Mouse (Mus musculus) hindbrain, embryonic 15.5 days (tissue): ENCODE data around the gene Gm13057. TPM values are rescaled to one million over a fixed set of nuclear protein-coding genes. Genes with fewer than 3 reads are reported as not detected.
"Not testable (repeated sequence)": the region's sequence is repeated elsewhere in the genome, so short reads cannot be mapped to it uniquely, and the experiment has no call there.

Experiments
- ATAC-seq: fragments of 200-750 bp; cut with Nextera tagmentation; 2 replicates; pipeline ENCODE4 v1.8.0; 2017; ENCODE audit warnings: low read depth, moderate number of reproducible peaks, moderate TSS enrichment; ENCODE audit not compliant: low FRiP score
- H3K27ac ChIP-seq: fragments of 300-500 bp; sonication (generic); replicated peaks from 2 replicates; pipeline ENCODE4 v1.5.1; 2015; ENCODE audit warnings: mild to moderate bottlenecking, inconsistent platforms
- H3K27me3 ChIP-seq: fragments of 300-500 bp; sonication (generic); 2 replicates; pipeline ENCODE4 v1.6.1; 2015; ENCODE audit warnings: control low read depth, inconsistent platforms
- H3K36me3 ChIP-seq: fragments of 300-500 bp; sonication (generic); 2 replicates; pipeline ENCODE4 v1.6.1; 2015; ENCODE audit warnings: control low read depth, inconsistent platforms
- H3K4me1 ChIP-seq: fragments of 300-500 bp; sonication (generic); replicated peaks from 2 replicates; pipeline ENCODE4 v1.6.1; 2015; ENCODE audit warnings: control low read depth, inconsistent platforms
- H3K4me2 ChIP-seq: fragments of 300-500 bp; sonication (generic); 2 replicates; pipeline ENCODE4 v1.6.1; 2015; ENCODE audit warnings: moderate library complexity, mild to moderate bottlenecking, inconsistent platforms
- H3K4me3 ChIP-seq: fragments of 300-500 bp; sonication (generic); 2 replicates; pipeline ENCODE4 v1.5.1; 2015; ENCODE audit warnings: mild to moderate bottlenecking, inconsistent platforms
- H3K9ac ChIP-seq: fragments of 300-500 bp; sonication (generic); 2 replicates; pipeline ENCODE4 v1.6.1; 2015; ENCODE audit warnings: inconsistent platforms
- H3K9me3 ChIP-seq: fragments of 300-500 bp; sonication (generic); 2 replicates; pipeline ENCODE4 v1.6.1; 2016; ENCODE audit warnings: control low read depth, inconsistent platforms
- WGBS: fragments of 180-500 bp; shearing (Covaris S2); methylation state at CpG from one replicate; pipeline ENCODE4 v1.1.7; 2015; 5-methylcytosine and 5-hydroxymethylcytosine counted together
- polyA plus RNA-seq: library from polyadenylated mRNA; unstranded; fragments of >200 nt; fragmentation: Nextera tagmentation; extraction: Ambion mirVana; gene quantifications from 2 replicates; pipeline ENCODE4 v1.2.1, GENCODE M21; 2015

The Gm13057 gene
- not detected in 2 replicates for polyA plus RNA-seq

- not testable (repeated sequence) for H3K4me2 ChIP-seq, ATAC-seq, H3K27me3 ChIP-seq, H3K9ac ChIP-seq, H3K4me1 ChIP-seq, H3K36me3 ChIP-seq, H3K9me3 ChIP-seq, H3K27ac ChIP-seq, H3K4me3 ChIP-seq
- WGBS, result no CpG with 5 or more reads among the region's 3 CpGs
Observed at GRCm38 (mm10) chr4:143551400-143551799, at the start of gene Gm13057, which contains the start of gene BC080695. Gene Gm13057 (plus strand): TSS chr4:143551709. Gene BC080695 (plus strand): TSS chr4:143551700.

GRCm38 (mm10) chr4:143511043-143511442, 40.5 kb upstream of the Gm13057 start, which contains the start of gene Gm13043:
Gene Gm13043 (plus strand): TSS chr4:143511343.
- Histone ChIP-seq H3K27ac (no peak within 1 kb of the TSS), H3K36me3 (no peaks in the 10 kb centered on the region), H3K4me2 (no peak within 1 kb of the TSS), H3K4me3 (no peak within 1 kb of the TSS), H3K9ac (no peak within 1 kb of the TSS), H3K9me3 (no peaks in the 10 kb centered on the region), H3K4me1 (no peaks in the 10 kb centered on the region), H3K27me3 (no peaks in the 10 kb centered on the region)
- ATAC-seq, result no peak
- WGBS, result 93% methylated on average over 3 of the region's 3 CpGs

- H3K36me3 ChIP-seq, H3K4me2 ChIP-seq, H3K27ac ChIP-seq, H3K9me3 ChIP-seq, H3K4me3 ChIP-seq, H3K9ac ChIP-seq, H3K4me1 ChIP-seq, ATAC-seq, H3K27me3 ChIP-seq: not testable (repeated sequence)
- WGBS, result no CpG with 5 or more reads among the region's 3 CpGs
Observed at GRCm38 (mm10) chr4:143535654-143536053, 15.9 kb upstream of the Gm13057 start, which contains the start of gene Gm13040. Gene Gm13040 (plus strand): TSS chr4:143535954.

Other genes with a start within 250 kb of the Gm13057 start
- gene Lrrc38, start 202.0 kb upstream of the Gm13057 start, polyA plus RNA-seq, result 0.33 and 0.43 TPM in 2 replicates
- gene Pramel1, start 157.3 kb upstream of the Gm13057 start, polyA plus RNA-seq, result not detected in 2 replicates
- gene Pramef8, start 139.3 kb upstream of the Gm13057 start, polyA plus RNA-seq, result 22.0 and 22.5 TPM in 2 replicates
- gene Oog4, start 101.4 kb upstream of the Gm13057 start, polyA plus RNA-seq, result not detected in 2 replicates
- gene Gm13043, start 40.4 kb upstream of the Gm13057 start, polyA plus RNA-seq, result not detected in 2 replicates
- not detected in 2 replicates for gene Gm13040, start 15.8 kb upstream of the Gm13057 start, polyA plus RNA-seq
- gene BC080695, start within 50 bp of the Gm13057 start, polyA plus RNA-seq, result not detected in 2 replicates
- gene Gm13083, start 63.3 kb downstream of the Gm13057 start, polyA plus RNA-seq, result not detected in 2 replicates
- not detected in 2 replicates for gene Gm13088, start 105.5 kb downstream of the Gm13057 start, polyA plus RNA-seq
- gene Gm13089, start 151.0 kb downstream of the Gm13057 start, polyA plus RNA-seq, result not detected in 2 replicates
- gene Gm13078, start 167.7 kb downstream of the Gm13057 start, polyA plus RNA-seq, result not detected in 2 replicates
- gene Gm13023, start 237.6 kb downstream of the Gm13057 start, polyA plus RNA-seq, result not detected in 2 replicates